Mouse (Mus musculus): ENCODE measurements around the gene Intu.
A peak's percentile ranks its signal among the peaks of the same experiment; 100 is the strongest.

Intu gene

GRCm38 (mm10) chr3:40531286-40532141, at the start of gene Intu:
TSS of gene Intu (plus strand) at chr3:40531286.
- peak; percentile 51 for DNase-seq

DNA sequence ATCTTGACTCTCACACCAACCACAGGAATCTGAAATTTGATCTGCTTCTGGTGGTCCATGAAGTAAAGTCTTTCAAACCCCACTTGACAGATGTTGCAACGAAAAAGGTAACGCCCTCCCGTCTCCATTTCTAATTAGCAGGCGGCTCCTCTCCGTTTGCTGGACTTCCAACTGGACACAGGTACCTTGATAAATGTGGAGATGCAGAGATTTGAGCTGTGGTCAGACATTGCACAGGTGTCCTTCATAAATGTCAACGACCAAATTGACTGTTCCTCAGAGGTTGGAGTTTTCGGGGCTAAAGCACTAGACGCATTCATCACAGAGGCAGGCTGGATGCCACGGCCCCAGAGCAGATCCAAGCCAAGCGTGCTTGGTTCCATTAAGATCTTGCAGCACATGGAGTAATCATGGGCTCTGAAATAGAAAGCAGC, 47.8 kb upstream of the Intu start:
- DNase-seq = no peak

DNA sequence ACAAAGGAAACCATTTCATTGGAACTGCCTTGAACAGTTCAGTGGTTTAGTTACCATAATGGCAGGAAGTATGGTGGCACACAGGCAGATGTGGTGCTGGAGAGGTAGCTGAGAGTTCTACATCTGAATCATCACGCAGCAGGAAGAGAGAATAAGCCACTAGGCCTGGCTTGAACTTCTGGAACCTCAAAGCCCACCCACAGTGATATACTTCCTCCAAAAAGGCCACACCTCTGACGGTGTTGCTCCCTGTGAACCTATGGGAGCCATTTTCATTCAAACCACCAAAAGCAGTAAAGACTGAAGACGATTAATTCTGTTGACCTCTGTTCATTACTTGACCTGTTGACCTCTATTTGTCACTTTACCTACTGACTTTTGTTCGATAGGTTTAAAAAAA, 43.7 kb upstream of the Intu start:
- DNase-seq = no peak

DNA sequence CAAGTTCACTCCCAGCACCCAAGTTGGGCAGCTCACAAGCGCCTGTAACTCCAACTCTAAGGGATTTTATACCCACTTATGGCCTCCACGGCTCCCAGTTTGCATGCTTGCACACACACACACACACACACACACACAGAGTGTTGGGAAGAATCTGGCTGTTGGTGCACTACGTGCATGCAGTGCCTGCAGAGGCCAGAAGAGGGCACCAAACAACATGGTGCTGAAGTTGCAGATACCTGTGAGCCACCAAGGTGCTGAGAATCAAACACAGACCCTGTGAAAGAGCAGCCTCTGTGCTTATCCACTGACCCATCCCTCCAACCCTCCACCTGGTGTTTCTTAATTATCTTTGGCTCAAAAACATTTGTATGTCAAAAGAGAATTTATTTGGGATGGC, 39.3 kb upstream of the Intu start:
- no peak for DNase-seq

- no peak for DNase-seq
These were observed 32.2 kb upstream of the Intu start for GRCm38 (mm10) chr3:40498898-40499297.

DNA sequence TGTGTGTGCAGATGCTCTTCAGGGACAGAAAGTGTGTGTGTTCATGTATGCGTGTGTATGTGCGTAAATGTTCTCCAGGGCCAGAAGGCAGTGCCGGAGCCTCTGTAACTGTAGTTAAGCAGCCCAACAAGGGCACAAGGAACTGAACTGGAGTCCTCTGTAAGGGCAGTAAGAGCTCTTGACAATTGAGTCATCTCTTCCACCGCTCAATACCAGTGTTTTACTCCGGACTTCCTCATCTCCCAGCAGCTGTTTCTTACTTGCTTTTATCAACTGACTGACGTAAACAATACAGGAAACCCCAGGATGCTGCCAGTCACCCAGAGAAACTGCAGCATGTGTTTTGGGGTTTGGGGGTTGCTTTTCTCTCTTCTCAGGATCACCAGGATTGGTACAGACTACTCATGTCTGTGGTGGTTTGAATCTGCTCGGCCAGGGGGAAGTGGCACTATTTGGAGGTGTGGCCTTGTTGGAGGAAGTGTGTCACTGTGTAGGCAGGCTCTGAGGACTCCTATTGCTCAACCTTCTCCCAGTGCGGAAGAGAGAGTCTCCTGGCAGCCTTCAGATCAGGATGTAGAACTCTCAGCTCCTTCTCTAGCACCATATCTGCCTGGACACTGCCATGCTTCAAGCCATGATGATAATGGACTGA, 30.8 kb upstream of the Intu start:
- no peak for DNase-seq

DNA sequence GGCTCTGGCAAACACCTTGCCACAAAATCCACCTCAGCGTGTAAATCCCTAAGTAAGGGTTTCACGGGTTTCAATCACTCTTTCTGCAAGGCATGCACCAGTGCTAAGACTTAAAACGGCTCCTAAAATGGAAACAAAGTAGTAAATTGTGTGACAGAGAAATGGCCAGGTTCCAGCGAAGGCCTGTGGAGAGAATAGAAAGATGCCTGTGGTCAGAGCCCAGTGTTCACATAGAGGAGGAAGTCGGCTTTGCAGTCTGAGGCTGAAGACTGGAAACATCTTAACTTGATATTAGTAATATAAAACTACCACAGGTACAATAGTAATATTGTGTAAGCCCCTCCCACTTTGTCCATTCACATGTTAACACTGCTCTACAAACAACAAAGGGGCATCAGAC, 26.7 kb upstream of the Intu start:
- no peak for DNase-seq

GRCm38 (mm10) chr3:40505451-40506014, 25.6 kb upstream of the Intu start:
- DNase-seq = no peak

GRCm38 (mm10) chr3:40508927-40509576, 22.0 kb upstream of the Intu start:
- DNase-seq = no peak

- no peak for DNase-seq
These were observed 20.5 kb upstream of the Intu start for GRCm38 (mm10) chr3:40510567-40510966.

DNA sequence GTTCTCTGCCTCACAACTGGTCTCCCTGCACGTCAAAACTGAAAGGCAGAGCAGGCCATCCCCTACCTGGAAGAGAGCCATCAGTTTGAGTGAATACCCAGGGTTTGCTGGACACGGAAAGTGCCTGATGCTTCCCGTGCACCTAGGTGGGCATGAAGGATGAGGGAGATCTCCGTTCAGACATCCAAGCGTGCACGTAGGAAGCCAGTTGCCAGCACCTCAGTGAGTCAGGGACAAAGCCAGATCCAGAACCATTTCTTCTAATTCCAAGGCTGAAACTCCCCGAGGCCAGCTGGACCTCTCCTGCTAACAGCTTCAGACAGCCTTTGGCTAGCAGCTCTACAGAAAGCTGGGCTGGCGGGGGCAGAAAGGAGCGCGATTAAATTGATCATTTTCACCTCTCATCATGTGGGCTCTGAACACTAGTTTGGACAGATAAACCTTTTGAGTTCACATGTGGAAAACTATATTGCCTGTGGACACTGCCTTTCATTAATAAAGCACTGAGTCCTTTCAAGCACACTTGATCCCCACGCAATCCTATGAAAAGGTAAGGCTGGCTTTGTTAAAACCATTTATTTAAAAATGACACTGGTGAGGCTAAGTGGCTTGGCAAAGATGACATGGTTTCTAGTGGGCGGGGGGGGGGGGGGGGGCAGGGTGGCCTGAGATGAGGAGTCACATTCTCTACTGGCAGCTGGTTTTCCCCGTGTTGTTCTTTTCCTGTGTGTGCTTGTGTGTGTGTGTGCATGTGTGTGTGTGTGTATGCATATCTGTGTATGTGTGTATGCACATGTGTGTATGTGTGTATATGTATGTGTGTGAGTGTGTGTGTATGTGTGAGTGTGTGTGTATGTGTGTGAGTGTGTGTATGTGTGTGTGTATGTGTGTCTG, 17.9 kb upstream of the Intu start:
- no peak for DNase-seq

- DNase-seq = no peak
These were observed 12.8 kb upstream of the Intu start for GRCm38 (mm10) chr3:40518240-40518639.

DNA sequence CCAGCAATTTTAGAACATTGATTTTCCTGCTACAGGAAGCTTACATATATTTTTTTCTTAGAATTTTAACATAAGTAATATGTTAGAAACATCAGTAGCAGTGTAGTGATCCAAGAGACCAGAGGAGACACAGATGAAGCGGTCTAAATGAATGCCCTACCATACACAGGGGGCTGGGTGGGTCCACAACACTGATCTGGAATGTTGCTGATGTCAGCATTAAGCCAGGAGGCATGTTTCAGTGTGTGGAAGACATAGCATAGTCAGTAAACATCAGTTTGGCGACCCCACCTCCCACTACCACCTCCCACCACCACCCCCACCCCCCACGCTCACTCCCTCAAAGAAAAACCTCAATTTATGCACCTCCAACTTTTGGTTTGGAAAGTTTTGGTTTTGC, 11.5 kb upstream of the Intu start:
- DNase-seq = no peak

DNA sequence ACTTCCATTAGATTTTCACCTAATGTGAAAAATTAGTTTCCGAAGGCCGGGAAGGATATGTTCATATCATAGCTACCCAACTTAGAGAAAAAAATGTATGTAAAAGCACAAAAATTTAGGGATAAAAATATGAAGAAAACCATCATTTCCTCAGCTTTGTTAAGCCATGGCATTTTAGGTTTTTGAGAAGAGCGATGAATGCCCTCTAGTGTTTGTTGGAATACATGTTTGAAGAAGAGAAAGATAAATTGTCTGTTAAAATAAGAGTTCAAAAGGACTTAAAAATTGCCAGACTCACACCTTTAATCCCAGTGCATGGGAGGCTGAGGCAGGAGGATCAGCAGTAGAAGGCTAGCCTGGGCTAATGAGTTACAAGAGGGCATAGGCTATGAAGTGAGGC, 10.5 kb upstream of the Intu start:
- DNase-seq = no peak

- DNase-seq = no peak
These were observed 8.6 kb upstream of the Intu start for GRCm38 (mm10) chr3:40522446-40522845.

DNA sequence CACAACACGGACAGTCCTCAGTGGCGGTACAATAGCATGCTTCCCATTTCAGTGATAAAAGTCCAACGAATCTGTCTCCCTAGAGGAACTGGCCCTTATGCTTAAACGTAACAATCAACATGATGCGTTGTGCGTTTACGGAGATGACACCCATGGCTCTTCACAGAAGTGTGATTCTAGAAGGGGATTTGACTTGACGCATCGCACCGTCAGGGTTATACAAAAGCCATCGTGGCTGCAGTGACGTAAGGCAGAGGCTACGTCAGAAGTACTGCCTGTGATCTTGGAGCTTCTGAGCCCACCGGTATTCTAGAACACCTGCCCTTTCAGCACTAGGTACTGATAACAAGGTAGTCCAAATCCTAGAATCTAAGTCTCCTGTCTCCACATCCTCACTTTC, 8.2 kb upstream of the Intu start:
- DNase-seq = no peak

DNA sequence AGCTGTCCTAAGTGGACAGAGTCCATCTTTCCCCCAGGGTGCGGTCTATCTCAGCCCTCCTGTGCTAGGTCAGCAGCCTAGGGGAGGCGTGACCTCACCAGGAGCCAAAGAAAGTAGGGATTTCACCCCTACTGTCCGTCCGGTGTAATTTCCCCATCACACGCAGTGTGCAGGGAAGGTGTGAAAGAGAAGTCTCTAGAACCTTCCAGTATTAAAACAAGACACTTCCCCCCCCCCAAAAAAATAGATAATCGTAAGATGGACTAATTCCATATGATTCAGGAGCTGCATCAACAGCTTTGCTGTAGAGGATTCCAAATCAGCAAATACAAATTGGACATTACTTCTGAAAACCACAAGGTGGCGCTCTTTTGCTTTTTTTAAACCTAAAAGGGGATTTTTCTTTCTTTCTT, 7.7 kb upstream of the Intu start:
- DNase-seq = no peak

DNA sequence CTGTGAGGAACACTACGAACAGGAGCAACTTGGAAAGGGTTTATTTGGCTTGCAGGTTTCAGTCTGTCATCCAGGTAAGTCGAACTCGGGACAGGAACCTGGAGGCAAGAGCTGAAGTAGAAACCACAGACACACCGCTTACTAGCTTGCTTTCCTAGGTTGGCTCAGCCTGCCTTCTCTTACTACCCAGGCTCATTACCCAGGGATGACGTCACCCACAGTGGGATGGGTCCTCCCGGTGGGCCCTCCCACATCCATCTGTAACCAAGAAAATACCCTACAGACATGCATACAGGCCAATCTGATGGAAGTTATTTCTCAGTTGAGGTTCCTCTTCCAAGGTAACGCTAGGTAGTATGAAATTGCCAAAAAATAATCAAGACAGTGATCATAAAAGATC, 6.2 kb upstream of the Intu start:
- no peak for DNase-seq

DNA sequence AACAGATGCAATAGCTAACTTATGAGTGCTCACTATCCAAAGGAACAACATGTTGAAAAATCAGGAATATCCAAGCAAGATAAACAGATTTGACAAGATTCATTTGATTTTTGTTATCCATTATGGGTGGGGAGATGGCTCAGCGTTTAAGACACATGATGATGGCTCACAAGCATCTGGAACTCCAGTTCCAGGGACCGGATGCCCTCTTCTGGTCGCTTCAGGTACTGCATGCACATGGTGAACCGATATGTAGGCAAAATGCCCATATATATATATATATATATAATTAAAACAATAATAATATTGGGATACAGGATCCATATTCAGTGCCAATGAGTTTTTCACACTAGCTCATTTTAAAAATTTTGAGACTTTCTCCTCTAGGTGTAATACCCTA, 5.7 kb upstream of the Intu start:
- DNase-seq = peak; percentile 76

DNA sequence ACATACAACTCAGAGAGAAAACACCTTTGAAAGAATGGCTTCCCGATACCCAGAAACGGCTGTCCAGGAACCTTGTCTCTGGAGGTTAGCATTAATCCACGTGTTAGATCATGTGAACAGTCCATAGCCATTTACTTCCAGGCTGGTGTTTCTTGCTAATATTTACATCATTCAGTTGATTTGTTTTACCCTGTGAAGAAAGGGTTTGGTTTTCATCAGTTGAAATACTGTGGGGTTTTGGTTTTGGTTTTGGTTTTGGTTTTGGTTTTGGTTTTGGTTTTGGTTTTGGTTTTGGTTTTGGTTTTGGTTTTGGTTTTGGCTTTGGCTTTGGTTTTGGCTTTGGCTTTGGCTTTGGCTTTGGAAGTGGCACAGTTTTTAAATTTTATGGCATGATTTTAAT, 5.0 kb upstream of the Intu start:
- no peak for DNase-seq

- no peak for DNase-seq
These were observed 3.9 kb upstream of the Intu start for GRCm38 (mm10) chr3:40527218-40527617.
